Mouse (Mus musculus) cerebellum, adult (tissue): ENCODE data around the gene Exosc5.

Experiments
- ATAC-seq: cut with Nextera tagmentation; 2 replicates; pipeline ENCODE4 v1.9.2; 2017; ENCODE audit warnings: mild to moderate bottlenecking, moderate library complexity, mixed read lengths; ENCODE audit not compliant: insufficient number of reproducible peaks, low FRiP score, low TSS enrichment

Gene Exosc5

GRCm38 (mm10) chr7:25703793-25704494 is 45.0 kb downstream of the Exosc5 start:
- no peak for ATAC-seq

- no peak for ATAC-seq
These were observed 45.9 kb downstream of the Exosc5 start for GRCm38 (mm10) chr7:25704716-25705364.

DNA sequence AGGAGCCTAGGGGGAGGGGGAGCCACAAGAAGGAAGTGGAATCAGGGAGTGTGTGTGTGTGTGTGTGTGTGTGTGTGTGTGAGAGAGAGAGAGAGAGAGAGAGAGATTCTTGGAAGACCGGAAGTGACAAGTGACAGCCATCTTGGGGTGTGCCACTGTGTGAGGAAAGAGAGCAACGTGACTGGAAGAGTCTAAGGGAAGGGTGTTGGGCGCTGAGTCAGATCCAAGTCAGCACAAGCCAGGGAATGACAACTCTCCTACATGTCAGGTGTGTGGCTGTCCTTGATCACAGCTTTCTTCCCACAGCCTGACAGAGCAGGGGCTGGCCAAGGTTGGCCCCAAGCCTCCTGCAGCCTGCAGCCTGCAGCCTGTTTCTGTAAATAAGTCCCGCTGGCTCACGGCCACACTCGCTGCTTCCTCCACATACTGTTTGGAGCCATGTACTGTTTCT is 46.9 kb downstream of the Exosc5 start:
- no peak for ATAC-seq

DNA sequence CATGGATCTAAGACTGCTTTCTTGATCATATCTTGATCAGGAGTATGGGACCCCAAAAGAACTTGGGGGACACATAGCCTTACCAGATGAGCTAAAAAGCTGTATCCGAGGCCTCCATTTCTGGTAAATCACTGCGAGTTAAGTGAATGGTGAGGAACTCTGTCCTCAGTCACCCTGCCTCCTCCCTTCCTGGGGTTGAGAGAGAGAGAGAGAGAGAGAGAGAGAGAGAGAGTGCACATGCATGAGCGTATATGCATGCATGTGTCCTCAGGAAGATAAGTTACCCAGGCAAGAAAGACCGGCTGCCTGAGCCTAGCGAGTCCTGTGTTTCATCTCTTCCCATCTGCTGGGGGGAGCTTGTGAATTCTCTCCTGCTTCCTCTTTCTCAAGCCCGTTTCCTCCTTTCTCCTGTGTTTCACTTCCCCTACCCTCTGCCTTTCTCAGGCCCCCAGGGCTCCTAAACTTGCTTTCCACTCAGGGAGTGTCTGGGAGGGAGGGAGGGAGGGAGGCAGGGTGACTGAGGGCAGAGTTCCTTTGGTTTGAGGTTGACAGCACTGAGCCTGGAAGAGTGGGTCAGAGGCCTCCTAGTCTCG is 47.7 kb downstream of the Exosc5 start:
- ATAC-seq = no peak

GRCm38 (mm10) chr7:25707581-25708292 is 48.8 kb downstream of the Exosc5 start:
- no peak for ATAC-seq

GRCm38 (mm10) chr7:25709961-25710360 is 51.0 kb downstream of the Exosc5 start:
- ATAC-seq = no peak

GRCm38 (mm10) chr7:25710519-25711130 is 51.7 kb downstream of the Exosc5 start:
- ATAC-seq = no peak

DNA sequence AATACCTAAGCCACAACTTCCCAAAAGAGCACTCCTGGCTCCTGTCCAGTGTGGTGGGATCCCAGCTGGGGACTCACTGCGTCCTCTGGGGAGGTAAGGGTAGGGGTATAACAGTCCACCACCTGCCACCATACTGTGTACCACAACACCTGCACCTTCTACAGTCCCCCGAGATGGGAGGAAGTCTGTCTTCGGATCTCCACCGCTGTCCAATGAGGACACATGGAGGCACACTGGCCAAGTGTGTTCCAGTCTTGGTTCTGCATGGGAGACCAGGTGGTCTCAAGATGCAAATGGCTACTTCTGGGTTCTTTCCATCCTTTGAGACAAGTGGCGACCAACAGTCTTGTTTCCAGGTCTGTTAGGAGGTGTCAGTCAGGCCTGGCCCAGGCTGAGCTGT is 52.2 kb downstream of the Exosc5 start:
- no peak for ATAC-seq

- ATAC-seq = no peak
These were observed 52.8 kb downstream of the Exosc5 start for GRCm38 (mm10) chr7:25711731-25712197.

DNA sequence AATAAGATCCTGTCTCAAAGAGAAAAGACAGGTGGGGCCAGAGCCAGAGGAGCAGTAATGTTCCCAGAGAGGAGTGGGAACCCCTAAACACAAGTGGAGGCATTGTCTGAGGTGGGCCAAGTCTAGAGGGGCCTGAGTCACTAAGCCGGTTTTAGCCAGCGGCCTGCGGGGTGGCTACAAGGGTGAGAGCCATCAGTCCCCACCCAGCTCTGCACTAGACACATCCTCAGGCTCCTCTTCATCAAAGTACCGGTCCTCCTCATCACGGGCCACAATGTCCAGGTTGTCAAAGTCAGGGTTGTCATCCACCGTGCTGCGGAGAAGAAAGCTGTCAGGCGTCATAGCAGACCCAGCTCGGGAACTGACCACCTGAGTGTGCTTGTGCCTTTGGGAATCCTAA is 53.8 kb downstream of the Exosc5 start:
- no peak for ATAC-seq

DNA sequence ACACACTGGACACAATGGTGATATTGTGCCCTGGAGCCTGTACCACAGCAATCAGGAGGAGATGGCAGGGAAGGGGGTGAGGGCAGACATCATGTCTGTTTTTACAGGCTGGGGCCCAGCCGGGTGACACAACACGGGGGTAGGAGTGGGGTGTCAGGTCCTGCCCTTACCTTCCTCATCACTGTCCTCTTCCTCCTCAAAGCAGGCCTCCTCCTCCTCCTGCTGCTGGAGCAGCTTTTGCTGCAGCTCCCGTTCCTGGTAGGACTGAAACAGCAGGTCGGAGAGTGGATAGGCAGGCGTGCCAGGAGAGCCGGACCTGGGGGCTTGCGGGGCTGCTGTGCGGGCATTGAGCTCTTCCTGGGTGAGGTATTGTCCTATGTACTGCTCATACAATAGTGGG is 55.6 kb downstream of the Exosc5 start:
- no peak for ATAC-seq

GRCm38 (mm10) chr7:25715731-25716271 is 56.8 kb downstream of the Exosc5 start:
- ATAC-seq = no peak

DNA sequence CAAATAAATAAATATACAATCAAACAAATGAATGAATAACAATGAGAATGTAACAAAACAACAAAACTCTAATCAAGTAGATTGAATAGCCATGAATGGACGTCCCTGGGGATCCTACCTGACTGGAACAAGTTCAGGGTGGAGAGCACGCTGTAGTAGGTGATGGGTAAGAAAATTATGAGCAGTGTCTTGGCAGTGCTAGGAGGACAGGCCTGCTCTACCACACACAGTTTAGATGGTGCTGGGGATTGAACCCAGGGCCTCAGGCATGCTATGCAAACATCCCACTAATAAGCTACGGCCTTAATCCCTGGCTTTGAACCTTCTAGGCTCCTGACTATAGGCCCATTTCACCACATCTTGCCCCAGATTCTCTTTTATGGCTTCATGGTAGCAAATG is 58.5 kb downstream of the Exosc5 start:
- no peak for ATAC-seq

DNA sequence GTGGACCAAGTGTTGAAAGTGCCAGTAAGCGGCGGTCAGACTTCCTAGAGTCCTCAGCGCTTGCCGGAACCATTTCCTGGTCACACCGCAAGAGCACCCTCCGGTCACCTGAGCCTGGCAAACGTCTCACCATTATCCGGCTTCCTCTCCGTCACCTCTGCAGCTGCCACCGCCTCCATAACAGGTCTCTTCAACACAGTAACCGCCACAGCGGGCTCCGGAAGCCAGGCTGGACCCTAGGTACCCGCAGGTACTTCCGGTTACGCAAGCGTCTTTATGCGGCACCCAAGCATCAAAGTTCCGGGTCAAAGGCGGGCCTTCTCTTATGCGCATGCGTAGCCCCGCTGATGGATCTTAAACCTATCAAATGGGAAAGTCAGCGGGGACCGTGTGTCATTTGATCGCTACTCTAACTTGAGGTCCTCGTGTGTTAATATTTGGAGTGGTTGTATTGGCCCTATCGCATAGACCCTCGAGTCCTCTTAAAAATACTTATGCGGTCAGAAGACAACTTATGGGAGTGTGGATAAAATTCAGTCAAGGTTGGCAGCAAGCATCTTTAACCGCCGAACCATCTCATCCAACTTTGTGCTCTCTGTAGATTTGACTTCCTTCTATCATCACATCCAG is 59.9 kb downstream of the Exosc5 start, which contains the start of gene Ccdc97:
Gene Ccdc97 (minus strand): TSS at position 301 of the 630 bp plus-strand sequence.
- ATAC-seq = peak; percentile 85

DNA sequence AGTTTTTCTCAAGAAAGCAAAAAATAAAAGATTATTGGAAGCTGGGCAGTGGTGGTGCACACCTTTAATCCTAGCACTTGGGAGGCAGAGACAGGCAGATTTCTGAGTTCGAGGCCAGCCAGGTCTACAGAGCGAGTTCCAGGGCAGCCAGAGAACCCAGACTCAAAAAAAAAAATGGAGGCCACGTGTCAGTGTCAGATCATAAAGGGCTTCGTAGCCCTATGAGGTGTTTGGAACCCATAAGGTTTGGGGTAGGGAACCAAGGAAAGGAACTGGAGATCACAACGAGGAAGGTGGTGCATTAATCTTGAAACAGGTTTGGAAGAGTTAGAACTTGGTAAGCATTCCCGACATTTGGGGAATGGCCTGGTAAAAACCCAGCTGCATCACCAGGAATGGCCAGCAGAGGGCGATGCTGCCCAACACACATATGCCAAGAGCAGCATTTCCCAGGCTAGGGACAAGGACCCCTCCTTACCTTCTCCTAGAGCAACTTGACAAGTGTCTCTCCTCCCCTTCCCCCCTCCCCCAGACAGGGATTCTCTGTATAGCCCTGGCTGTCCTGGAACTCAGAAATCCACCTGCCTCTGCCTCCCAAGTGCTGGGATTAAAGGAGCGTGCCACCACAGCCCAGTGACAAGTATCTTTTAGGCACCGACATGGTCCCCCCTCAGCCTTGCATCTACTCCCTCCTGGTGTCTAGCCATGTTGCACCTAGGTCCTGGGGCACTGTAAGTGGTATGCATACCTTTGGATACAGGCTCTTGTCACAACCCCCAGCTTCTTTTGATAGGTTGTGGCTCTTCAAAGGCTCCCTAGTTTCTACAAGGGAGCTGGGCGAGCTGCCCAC is 61.0 kb downstream of the Exosc5 start:
- no peak for ATAC-seq

DNA sequence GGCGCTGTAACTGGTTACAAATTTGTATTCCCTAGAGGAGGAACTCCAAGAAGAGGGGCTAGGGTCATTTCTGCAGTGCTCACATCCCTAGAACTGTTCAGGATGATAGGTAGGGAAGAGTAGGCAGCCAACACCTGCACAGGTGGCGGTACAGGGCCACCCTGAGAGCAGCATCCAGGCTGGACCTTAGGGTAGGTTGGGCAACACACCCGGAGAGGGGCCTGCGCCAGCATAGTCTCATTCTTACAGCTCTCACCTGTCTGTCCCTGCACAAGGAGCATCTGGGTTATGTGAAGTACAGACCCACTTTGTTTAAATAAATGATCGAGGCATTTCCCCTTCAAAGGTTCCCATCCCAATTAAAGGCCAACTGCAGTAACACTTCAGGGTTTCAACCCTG is 61.8 kb downstream of the Exosc5 start:
- ATAC-seq = no peak
